Mouse (Mus musculus) myocyte (in vitro differentiated cells): ENCODE measurements around the gene Gm8332.
"Not testable (repeated sequence)": the region's sequence is repeated elsewhere in the genome, so short reads cannot be mapped to it uniquely, and the experiment has no call there.

Experiments
- CEBPB ChIP-seq: IDR thresholded peaks from 2 replicates; pipeline ENCODE4 v1.6.1; 2011; ENCODE audit warnings: mild to moderate bottlenecking, moderate library complexity; ENCODE audit not compliant: poor library complexity, insufficient read depth, severe bottlenecking
- E2F4 ChIP-seq: IDR thresholded peaks from one replicate; pipeline ENCODE4 v1.6.1; 2011; ENCODE audit warnings: mild to moderate bottlenecking, control low read depth, moderate library complexity; ENCODE audit not compliant: insufficient read depth
- MYOD1 ChIP-seq, 3 experiments: IDR thresholded peaks; one replicate each; pipeline ENCODE4 v1.6.1; 2011; ENCODE audit warnings: control low read depth in 2 of 3, low read depth in 2 of 3, mild to moderate bottlenecking in 2 of 3, moderate library complexity in 1 of 3; ENCODE audit not compliant: insufficient read length in 2 of 3, control insufficient read depth in 1 of 3
- POLR2A ChIP-seq: IDR thresholded peaks from one replicate; pipeline ENCODE4 v1.6.1; 2011; ENCODE audit warnings: low read depth, mild to moderate bottlenecking, control low read depth, moderate library complexity; ENCODE audit not compliant: insufficient read length
- POLR2AphosphoS2 ChIP-seq: IDR thresholded peaks from one replicate; pipeline ENCODE4 v1.6.1; 2011; ENCODE audit warnings: low read depth, control low read depth; ENCODE audit not compliant: insufficient read length

GRCm38 (mm10) chr12:88250000-88250399 is at the start of gene Gm8332:
- not testable (repeated sequence) for TF ChIP-seq E2F4; CEBPB; POLR2A; MYOD1 (IDR thresholded peaks at IDR 0.05; ENCODE audit: control insufficient read depth in 1 of 3, insufficient read length in 2 of 3, low read depth in 2 of 3); POLR2AphosphoS2
